Mouse (Mus musculus): ENCODE data around the gene D630003M21Rik.
A peak's percentile ranks its signal among the peaks of the same experiment; 100 is the strongest.

D630003M21Rik gene

DNA sequence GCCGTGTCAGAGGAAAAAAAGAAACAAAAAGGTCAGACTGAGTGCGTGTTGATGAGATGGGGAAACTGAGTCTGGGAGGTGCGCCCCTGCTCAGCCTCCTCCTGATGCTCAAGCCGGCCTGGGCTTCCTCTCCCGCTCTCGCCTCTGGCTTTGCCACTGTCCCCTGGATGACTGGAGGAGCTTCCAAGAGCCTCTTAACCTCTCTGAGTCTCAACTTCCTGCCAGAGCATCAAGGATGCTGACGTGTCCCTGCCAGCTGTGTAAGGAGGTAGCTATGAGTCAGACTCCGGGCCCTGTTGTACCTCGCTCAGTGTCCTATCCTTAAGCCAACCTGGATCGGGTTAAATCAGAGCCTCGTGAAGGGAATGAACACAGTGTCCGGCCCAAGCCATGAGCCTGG is 91.3 kb downstream of the D630003M21Rik start:
- no peak for DNase-seq

DNA sequence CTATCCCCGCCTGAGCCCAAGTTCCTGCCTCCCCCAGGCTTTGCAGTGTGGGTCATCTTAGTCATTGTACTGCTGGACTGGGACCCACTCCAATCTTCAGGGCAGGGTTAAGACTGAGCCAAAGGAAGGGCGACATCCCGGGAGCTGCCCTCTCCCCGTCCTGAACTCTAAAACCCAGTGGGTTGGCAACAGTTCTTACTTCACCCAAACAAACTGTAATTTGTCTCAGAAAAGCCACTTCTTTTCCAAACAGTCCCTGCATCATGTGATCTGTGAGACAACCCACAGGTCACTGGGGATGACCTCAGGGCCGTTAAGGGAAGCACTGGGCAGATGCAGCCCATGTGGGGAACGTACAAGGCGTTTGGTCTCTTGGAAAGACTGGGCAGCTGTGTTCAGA is 92.8 kb downstream of the D630003M21Rik start:
- DNase-seq = no peak

DNA sequence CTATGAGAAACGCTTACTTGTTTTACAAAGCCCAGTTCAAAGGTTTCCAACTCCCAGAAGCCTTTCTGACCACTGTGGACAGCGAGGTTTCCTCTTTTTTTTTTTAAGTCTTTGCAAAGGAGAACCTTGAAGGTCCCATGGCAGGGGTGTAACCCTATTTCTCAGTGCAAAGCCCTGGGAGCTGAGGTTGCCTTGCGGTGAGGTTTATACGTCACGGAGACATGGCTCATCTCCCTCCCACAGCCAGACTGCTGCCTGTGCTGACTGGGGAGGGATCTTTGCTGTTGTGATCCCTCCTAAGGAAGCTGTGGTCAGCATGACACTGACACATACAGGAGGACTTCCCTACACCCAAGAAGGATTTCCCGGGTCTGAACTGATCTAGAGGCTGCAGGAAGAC is 96.0 kb downstream of the D630003M21Rik start:
- peak; percentile 62 to 71 for DNase-seq

Data from B cell, adult 2 months (primary cell).